Mouse (Mus musculus): ENCODE results near the gene Hist1h2bg. TPM values are rescaled to one million over a fixed set of nuclear protein-coding genes. Genes with fewer than 3 reads are reported as not detected.
"Not testable (repeated sequence)": the region's sequence is repeated elsewhere in the genome, so short reads cannot be mapped to it uniquely, and the experiment has no call there.

The Hist1h2bg gene
- polyA plus RNA-seq, 1 experiment from 2014 or later = 0.79 TPM

- H3K36me3 ChIP-seq (ENCODE audit: control insufficient read depth, insufficient read depth, low read length); H3K27me3 ChIP-seq (replicated peaks; ENCODE audit: control insufficient read depth, insufficient read depth, low read length); H3K9me3 ChIP-seq (ENCODE audit: control insufficient read depth, low read length); H3K4me1 ChIP-seq (ENCODE audit: control insufficient read depth, insufficient read depth, low read depth, low read length); H3K9ac ChIP-seq (ENCODE audit: low read depth, low read length): not testable (repeated sequence)
- Histone ChIP-seq H3K4me2 (ENCODE audit: low read length) (peak overlapping the region; percentile 45), H3K27ac (ENCODE audit: low read depth, low read length) (peak overlapping the region; percentile 81), H3K4me3 (ENCODE audit: low read length) (peak overlapping the region; percentile 43)
- peak; percentile 5; the same call in 1 of the 2 replicates for ATAC-seq
- whole genome bisulfite sequencing = 0% methylated on average over 10 of the region's 14 CpGs
Measured at GRCm38 (mm10) chr13:23544787-23545120, 26.4 kb upstream of the Hist1h2bg start.

GRCm38 (mm10) chr13:23546694-23547093, 24.5 kb upstream of the Hist1h2bg start:
- Histone ChIP-seq H3K4me3 (ENCODE audit: low read length) (no peak overlapping the region), H3K27me3 (replicated peaks; ENCODE audit: control insufficient read depth, insufficient read depth, low read length) (no peaks in the 10 kb centered on the region)
- 85% methylated on average over 5 of the region's 5 CpGs for WGBS

GRCm38 (mm10) chr13:23550761-23551145, 20.4 kb upstream of the Hist1h2bg start:
- peak overlapping the region; percentile 17; the same call in 1 of the 2 replicates for H3K9ac ChIP-seq (ENCODE audit: low read depth, low read length)
- H3K36me3 ChIP-seq (ENCODE audit: control insufficient read depth, insufficient read depth, low read length) = no peaks in the 10 kb centered on the region
- no peak for ATAC-seq
- no peaks in the 10 kb centered on the region for H3K9me3 ChIP-seq (ENCODE audit: control insufficient read depth, low read length)
- H3K27me3 ChIP-seq (replicated peaks; ENCODE audit: control insufficient read depth, insufficient read depth, low read length) = no peaks in the 10 kb centered on the region
- peaks cover 10% of the 10 kb centered on the region for H3K4me1 ChIP-seq (ENCODE audit: control insufficient read depth, insufficient read depth, low read depth, low read length)
- peak overlapping the region; percentile 46 for H3K4me3 ChIP-seq (ENCODE audit: low read length)
- 6% methylated on average over 3 of the region's 3 CpGs for whole genome bisulfite sequencing
- peak overlapping the region; percentile 76 for H3K27ac ChIP-seq (ENCODE audit: low read depth, low read length)
- peak overlapping the region; percentile 66 for H3K4me2 ChIP-seq (ENCODE audit: low read length)

More at GRCm38 (mm10) chr13:23546694-23547093, 24.5 kb upstream of the Hist1h2bg start:
- Histone ChIP-seq H3K9me3 (ENCODE audit: control insufficient read depth, low read length) (no peaks in the 10 kb centered on the region), H3K36me3 (ENCODE audit: control insufficient read depth, insufficient read depth, low read length) (no peaks in the 10 kb centered on the region), H3K4me1 (ENCODE audit: control insufficient read depth, insufficient read depth, low read depth, low read length) (peaks cover 9% of the 10 kb centered on the region), H3K27ac (ENCODE audit: low read depth, low read length) (no peak overlapping the region), H3K4me2 (ENCODE audit: low read length) (no peak overlapping the region), H3K9ac (ENCODE audit: low read depth, low read length) (no peak overlapping the region)
- ATAC-seq = no peak

DNA sequence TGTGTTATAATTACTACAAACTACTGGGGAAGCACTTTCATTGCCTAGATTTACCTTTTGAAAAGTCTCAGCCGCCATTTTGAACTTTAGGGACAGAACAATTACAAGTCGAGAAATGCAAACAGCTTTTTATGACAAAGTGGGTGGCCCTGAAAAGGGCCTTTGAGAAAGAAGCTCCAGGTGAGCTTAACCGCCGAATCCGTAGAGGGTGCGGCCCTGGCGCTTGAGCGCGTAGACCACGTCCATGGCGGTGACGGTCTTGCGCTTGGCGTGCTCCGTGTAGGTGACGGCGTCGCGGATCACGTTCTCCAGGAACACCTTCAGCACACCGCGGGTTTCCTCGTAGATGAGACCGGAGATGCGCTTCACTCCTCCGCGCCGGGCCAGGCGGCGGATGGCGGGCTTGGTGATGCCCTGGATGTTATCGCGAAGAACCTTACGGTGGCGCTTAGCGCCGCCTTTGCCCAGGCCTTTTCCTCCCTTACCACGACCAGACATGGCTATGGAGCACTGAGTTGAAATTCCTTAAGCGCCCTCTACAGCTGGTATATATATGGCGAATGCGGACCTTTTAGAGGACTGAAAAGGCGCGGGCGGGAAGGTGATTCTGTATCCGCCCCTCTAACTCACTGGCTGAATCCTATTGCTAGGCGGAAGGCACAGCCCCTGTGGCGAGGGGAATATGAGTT, 19.9 kb upstream of the Hist1h2bg start, which contains the start of gene Hist1h4f:
TSS of gene Hist1h4f (minus strand) at position 503 of the 689 bp plus-strand sequence.
- Histone ChIP-seq H3K4me3 (ENCODE audit: low read length) (peak within 1 kb of the TSS; percentile 46), H3K27ac (ENCODE audit: low read depth, low read length) (peak within 1 kb of the TSS; percentile 76), H3K4me2 (ENCODE audit: low read length) (peak within 1 kb of the TSS; percentile 66), H3K9ac (ENCODE audit: low read depth, low read length) (peak within 1 kb of the TSS; percentile 63), H3K4me1 (ENCODE audit: control insufficient read depth, insufficient read depth, low read depth, low read length) (peaks cover 11% of the 10 kb centered on the region)
- ATAC-seq = peak; percentile 95
- H3K36me3 ChIP-seq (ENCODE audit: control insufficient read depth, insufficient read depth, low read length); H3K27me3 ChIP-seq (replicated peaks; ENCODE audit: control insufficient read depth, insufficient read depth, low read length); H3K9me3 ChIP-seq (ENCODE audit: control insufficient read depth, low read length): not testable (repeated sequence)
- under 1% methylated on average over 47 of the region's 47 CpGs for WGBS

- H3K27ac ChIP-seq (ENCODE audit: low read depth, low read length) = peak overlapping the region; percentile 76
- H3K27me3 ChIP-seq (replicated peaks; ENCODE audit: control insufficient read depth, insufficient read depth, low read length) = no peaks in the 10 kb centered on the region
- no peaks in the 10 kb centered on the region for H3K36me3 ChIP-seq (ENCODE audit: control insufficient read depth, insufficient read depth, low read length)
- 51% methylated on average over 8 of the region's 8 CpGs for WGBS
- H3K9ac ChIP-seq (ENCODE audit: low read depth, low read length) = no peak overlapping the region
- peak overlapping the region; percentile 66 for H3K4me2 ChIP-seq (ENCODE audit: low read length)
- H3K4me1 ChIP-seq (ENCODE audit: control insufficient read depth, insufficient read depth, low read depth, low read length) = peaks cover 13% of the 10 kb centered on the region
- H3K9me3 ChIP-seq (ENCODE audit: control insufficient read depth, low read length) = no peaks in the 10 kb centered on the region
- H3K4me3 ChIP-seq (ENCODE audit: low read length) = peak overlapping the region; percentile 46
- ATAC-seq = no peak
Measured at GRCm38 (mm10) chr13:23551931-23552914, 19.0 kb upstream of the Hist1h2bg start.

GRCm38 (mm10) chr13:23552962-23553361, 18.2 kb upstream of the Hist1h2bg start, which contains the start of gene Hist1h1d:
Hist1h1d (plus strand) TSS chr13:23553262.
- no peak for ATAC-seq
- H3K27ac ChIP-seq (ENCODE audit: low read depth, low read length) = peak within 1 kb of the TSS; percentile 20; the same call in 1 of the 2 replicates
- H3K9ac ChIP-seq (ENCODE audit: low read depth, low read length) = no peak within 1 kb of the TSS
- H3K4me3 ChIP-seq (ENCODE audit: low read length) = no peak within 1 kb of the TSS
- H3K4me1 ChIP-seq (ENCODE audit: control insufficient read depth, insufficient read depth, low read depth, low read length) = peaks cover 13% of the 10 kb centered on the region
- no peaks in the 10 kb centered on the region for H3K27me3 ChIP-seq (replicated peaks; ENCODE audit: control insufficient read depth, insufficient read depth, low read length)
- no peaks in the 10 kb centered on the region for H3K9me3 ChIP-seq (ENCODE audit: control insufficient read depth, low read length)
- no peak within 1 kb of the TSS; the same call in 1 of the 2 replicates for H3K4me2 ChIP-seq (ENCODE audit: low read length)
- H3K36me3 ChIP-seq (ENCODE audit: control insufficient read depth, insufficient read depth, low read length) = no peaks in the 10 kb centered on the region

- WGBS = 21% methylated on average over 9 of the region's 9 CpGs
- ATAC-seq = no peak
- Histone ChIP-seq H3K27ac (ENCODE audit: low read depth, low read length) (peak overlapping the region; percentile 82; the same call in 1 of the 2 replicates), H3K9me3 (ENCODE audit: control insufficient read depth, low read length) (no peaks in the 10 kb centered on the region), H3K36me3 (ENCODE audit: control insufficient read depth, insufficient read depth, low read length) (no peaks in the 10 kb centered on the region), H3K4me3 (ENCODE audit: low read length) (peak overlapping the region; percentile 54), H3K9ac (ENCODE audit: low read depth, low read length) (peak overlapping the region; percentile 70), H3K4me2 (ENCODE audit: low read length) (peak overlapping the region; percentile 100), H3K4me1 (ENCODE audit: control insufficient read depth, insufficient read depth, low read depth, low read length) (peaks cover 13% of the 10 kb centered on the region), H3K27me3 (replicated peaks; ENCODE audit: control insufficient read depth, insufficient read depth, low read length) (no peaks in the 10 kb centered on the region)
Measured at GRCm38 (mm10) chr13:23554393-23554792, 16.8 kb upstream of the Hist1h2bg start.

GRCm38 (mm10) chr13:23554925-23555838, 16.0 kb upstream of the Hist1h2bg start:
- Histone ChIP-seq H3K9ac (ENCODE audit: low read depth, low read length) (peak overlapping the region; percentile 70), H3K4me3 (ENCODE audit: low read length) (peak overlapping the region; percentile 54), H3K27ac (ENCODE audit: low read depth, low read length) (peak overlapping the region; percentile 82), H3K4me2 (ENCODE audit: low read length) (peak overlapping the region; percentile 100), H3K36me3 (ENCODE audit: control insufficient read depth, insufficient read depth, low read length) (no peaks in the 10 kb centered on the region), H3K27me3 (replicated peaks; ENCODE audit: control insufficient read depth, insufficient read depth, low read length) (no peaks in the 10 kb centered on the region), H3K9me3 (ENCODE audit: control insufficient read depth, low read length) (no peaks in the 10 kb centered on the region), H3K4me1 (ENCODE audit: control insufficient read depth, insufficient read depth, low read depth, low read length) (peaks cover 13% of the 10 kb centered on the region)
- ATAC-seq = peak; percentile 72
- WGBS = under 1% methylated on average over 48 of the region's 54 CpGs

All from hindbrain, embryonic 16.5 days (tissue).